Mouse (Mus musculus) bone marrow, adult 2 months (tissue): ENCODE results near the gene Alpl. TPM values are rescaled to one million over a fixed set of nuclear protein-coding genes. Genes with fewer than 3 reads are reported as not detected.

Experiments
- H3K27ac ChIP-seq: fragments of 200-500 bp; 2 replicates; pipeline ENCODE4 v1.5.1; 2012; ENCODE audit warnings: low read depth, mild to moderate bottlenecking, control low read depth, inconsistent platforms, low read length; ENCODE audit not compliant: control insufficient read depth, poor library complexity, insufficient read depth
- H3K4me1 ChIP-seq: fragments of 200-500 bp; 2 replicates; pipeline ENCODE4 v1.6.1; 2011; ENCODE audit warnings: low read length; ENCODE audit not compliant: control insufficient read depth, insufficient read depth
- H3K4me3 ChIP-seq: fragments of 200-500 bp; replicated peaks from 2 replicates; pipeline ENCODE3; 2011; ENCODE audit warnings: mild to moderate bottlenecking, low read depth, low read length, control low read depth; ENCODE audit not compliant: control insufficient read depth
- CTCF ChIP-seq: fragments of 200-500 bp; IDR thresholded peaks from 2 replicates; pipeline ENCODE4 v1.5.1; 2011; ENCODE audit warnings: low read length, control low read depth; ENCODE audit not compliant: control insufficient read depth, insufficient read depth
- POLR2A ChIP-seq: fragments of 200-500 bp; IDR thresholded peaks from 2 replicates; pipeline ENCODE4 v1.6.1; 2011; ENCODE audit warnings: low read depth, mild to moderate bottlenecking, control low read depth, low read length, borderline replicate concordance; ENCODE audit not compliant: control insufficient read depth
- WGBS: fragments of 180-500 bp; shearing (Covaris S2); methylation state at CpG from one replicate; pipeline ENCODE4 v1.1.7; 2018; 5-methylcytosine and 5-hydroxymethylcytosine counted together
- polyA plus RNA-seq: library from polyadenylated mRNA; stranded (reverse); fragments of >200 nt; gene quantifications from 2 replicates; pipeline ENCODE4 v1.2.4, GENCODE M21; 2011; ENCODE audit warnings: low replicate concordance; ENCODE audit not compliant: missing spikeins, insufficient read depth, insufficient read length

Alpl gene
- polyA plus RNA-seq, 1 experiment = 7.1 TPM

GRCm38 (mm10) chr4:137769635-137770034, 26.5 kb downstream of the Alpl start:
- no peak for TF ChIP-seq POLR2A
- no peak for TF ChIP-seq CTCF
- Histone ChIP-seq H3K4me1 (no peaks in the 10 kb centered on the region), H3K27ac (no peak overlapping the region), H3K4me3 (no peak overlapping the region)
- 62% methylated on average over 7 of the region's 7 CpGs for WGBS

- no peak for TF ChIP-seq CTCF
- TF ChIP-seq POLR2A = no peak
- Histone ChIP-seq H3K4me1 (no peaks in the 10 kb centered on the region), H3K27ac (no peak overlapping the region), H3K4me3 (no peak overlapping the region)
- 78% methylated on average over 6 of the region's 6 CpGs for WGBS
Observed at GRCm38 (mm10) chr4:137768831-137769230, 27.4 kb downstream of the Alpl start.

- Histone ChIP-seq H3K4me3 (no peak overlapping the region), H3K4me1 (no peaks in the 10 kb centered on the region), H3K27ac (no peak overlapping the region)
- 86% methylated on average over 5 of the region's 5 CpGs for WGBS
- TF ChIP-seq POLR2A (no peak), CTCF (no peak)
Observed at GRCm38 (mm10) chr4:137768381-137768780, 27.8 kb downstream of the Alpl start.

GRCm38 (mm10) chr4:137766365-137766764, 29.8 kb downstream of the Alpl start:
- no peak for TF ChIP-seq CTCF
- no peak for TF ChIP-seq POLR2A
- H3K4me3 ChIP-seq = no peak overlapping the region
- H3K27ac ChIP-seq = no peak overlapping the region
- H3K4me1 ChIP-seq = no peaks in the 10 kb centered on the region
- WGBS = 65% methylated on average over 5 of the region's 5 CpGs

- TF ChIP-seq CTCF (no peak), POLR2A (no peak)
- 73% methylated on average over 7 of the region's 7 CpGs for WGBS
- H3K27ac ChIP-seq = no peak overlapping the region
- no peaks in the 10 kb centered on the region for H3K4me1 ChIP-seq
- H3K4me3 ChIP-seq = no peak overlapping the region
Observed at GRCm38 (mm10) chr4:137765554-137765971, 30.6 kb downstream of the Alpl start.

- WGBS = 75% methylated on average over 3 of the region's 3 CpGs
Observed at GRCm38 (mm10) chr4:137764621-137765020, 31.6 kb downstream of the Alpl start.

GRCm38 (mm10) chr4:137763920-137764495, 32.2 kb downstream of the Alpl start:
- Histone ChIP-seq H3K4me1 (no peaks in the 10 kb centered on the region), H3K4me3 (no peak overlapping the region), H3K27ac (no peak overlapping the region)
- TF ChIP-seq CTCF = no peak
- TF ChIP-seq POLR2A = no peak
- 45% methylated on average over 8 of the region's 8 CpGs for WGBS

More at GRCm38 (mm10) chr4:137764621-137765020, 31.6 kb downstream of the Alpl start:
- H3K27ac ChIP-seq = no peak overlapping the region
- H3K4me1 ChIP-seq = no peaks in the 10 kb centered on the region
- H3K4me3 ChIP-seq = no peak overlapping the region
- no peak for TF ChIP-seq POLR2A
- no peak for TF ChIP-seq CTCF

GRCm38 (mm10) chr4:137762886-137763285, 33.3 kb downstream of the Alpl start:
- 58% methylated on average over 9 of the region's 9 CpGs for WGBS
- H3K4me1 ChIP-seq = no peaks in the 10 kb centered on the region
- no peak overlapping the region for H3K27ac ChIP-seq
- no peak for TF ChIP-seq POLR2A
- no peak overlapping the region for H3K4me3 ChIP-seq

- H3K4me1 ChIP-seq = peaks cover 1% of the 10 kb centered on the region; the same call in 1 of the 2 replicates
- WGBS = 81% methylated on average over 2 of the region's 2 CpGs
- no peak overlapping the region for H3K27ac ChIP-seq
- H3K4me3 ChIP-seq = no peak overlapping the region
- TF ChIP-seq POLR2A = no peak
- TF ChIP-seq CTCF = no peak
Observed at GRCm38 (mm10) chr4:137754446-137754845, 41.7 kb downstream of the Alpl start.
